ENCODE assay signal across 17 mouse cellular contexts in the genomic region with DNA sequence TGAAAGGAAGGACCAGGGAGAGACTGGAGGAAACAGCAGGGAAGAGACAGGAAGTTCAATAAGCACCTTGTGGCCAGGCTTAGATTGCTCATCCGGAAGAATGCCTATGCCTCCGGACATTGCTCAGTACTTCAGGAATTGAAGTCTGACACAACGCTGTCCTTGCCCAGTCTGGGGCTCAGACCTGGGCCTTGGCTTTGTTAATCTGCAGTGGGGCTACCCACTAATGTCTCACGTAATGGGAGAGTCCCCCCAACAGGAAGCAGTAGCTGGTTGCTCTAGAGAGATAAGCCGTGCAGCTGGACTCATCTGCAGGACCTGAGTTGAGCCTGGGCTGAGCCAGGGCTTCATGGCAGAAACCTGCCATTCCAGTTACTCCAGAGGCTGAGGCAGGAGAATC. TPM values are rescaled to one million over a fixed set of nuclear protein-coding genes. Genes with fewer than 3 reads are reported as not detected.
DNase-seq lines count a peak whose midpoint lies in the region; ATAC-seq and TF ChIP-seq lines count a peak whose summit lies in the region.
"Had no signal": no experiment of that assay in that cellular context is flagged by ENCODE, and none has a peak within 500 bp of the region (broad histone marks: within the 10 kb centered on the region; RNA-seq: fewer than 3 reads in every experiment).

No protein-coding gene starts in this region.

- H3K4me2 ChIP-seq in heart, postnatal 0 days (ENCODE audit: low read depth, low read length) = no peak overlapping the region
- peak overlapping the region; percentile 47 for H3K4me2 ChIP-seq in liver, postnatal 0 days (ENCODE audit: low read depth, low read length)
- H3K4me2 ChIP-seq in hindbrain, embryonic 16.5 days (ENCODE audit: low read length) = no peak overlapping the region
- H3K4me2 ChIP-seq: hindbrain, embryonic 15.5 days; midbrain, embryonic 12.5 days had no signal

- H3K36me3 ChIP-seq in heart, postnatal 0 days (replicated peaks; ENCODE audit: control insufficient read depth, insufficient read depth, low read length) = no peaks in the 10 kb centered on the region
- no peaks in the 10 kb centered on the region for H3K36me3 ChIP-seq in G1E (replicated peaks)
- no peaks in the 10 kb centered on the region for H3K36me3 ChIP-seq in embryonic facial prominence, embryonic 10.5 days (replicated peaks)
- no peaks in the 10 kb centered on the region for H3K36me3 ChIP-seq in liver, postnatal 0 days (replicated peaks; ENCODE audit: insufficient read depth, low read length)
- no peaks in the 10 kb centered on the region for H3K36me3 ChIP-seq in hindbrain, embryonic 16.5 days (ENCODE audit: control insufficient read depth, insufficient read depth, low read length)
- H3K36me3 ChIP-seq: hindbrain, embryonic 15.5 days; midbrain, embryonic 12.5 days had no signal

- H3K9ac ChIP-seq in heart, postnatal 0 days (replicated peaks; ENCODE audit: low read depth, low read length) = no peak overlapping the region
- no peak overlapping the region for H3K9ac ChIP-seq in liver, postnatal 0 days (replicated peaks)
- H3K9ac ChIP-seq in hindbrain, embryonic 16.5 days (ENCODE audit: low read depth, low read length) = no peak overlapping the region
- H3K9ac ChIP-seq: hindbrain, embryonic 15.5 days; midbrain, embryonic 12.5 days had no signal

- no peak for TF ChIP-seq EP300 in heart, postnatal 0 days (IDR thresholded peaks at IDR 0.05; ENCODE audit: low read depth)
- no peak for TF ChIP-seq EP300 in liver, postnatal 0 days (IDR thresholded peaks at IDR 0.05; ENCODE audit: low read depth)

- TF ChIP-seq CTCF in heart, postnatal 0 days (IDR thresholded peaks at IDR 0.05; ENCODE audit: low read depth) = no peak
- TF ChIP-seq CTCF in G1E (IDR thresholded peaks at IDR 0.05; ENCODE audit: low read depth, low read length) = no peak
- 0 out of 2 replicates have a peak, but pooled peaks have one; percentile 7 for TF ChIP-seq CTCF in liver, postnatal 0 days (IDR thresholded peaks at IDR 0.05; ENCODE audit: low read depth)

- no peaks in the 10 kb centered on the region for H3K27me3 ChIP-seq in heart, postnatal 0 days (ENCODE audit: control insufficient read depth, insufficient read depth, low read length)
- H3K27me3 ChIP-seq in G1E (ENCODE audit: insufficient read depth, low read length) = no peaks in the 10 kb centered on the region
- peaks cover 3% of the 10 kb centered on the region; the same call in 1 of the 2 replicates for H3K27me3 ChIP-seq in embryonic facial prominence, embryonic 10.5 days (replicated peaks; ENCODE audit: low read depth, poor library complexity, severe bottlenecking)
- no peaks in the 10 kb centered on the region for H3K27me3 ChIP-seq in liver, postnatal 0 days (ENCODE audit: insufficient read depth, low read length)
- H3K27me3 ChIP-seq in hindbrain, embryonic 16.5 days (replicated peaks; ENCODE audit: control insufficient read depth, insufficient read depth, low read length) = no peaks in the 10 kb centered on the region
- H3K27me3 ChIP-seq: hindbrain, embryonic 15.5 days; midbrain, embryonic 12.5 days had no signal

- H3K27ac ChIP-seq in heart, postnatal 0 days (ENCODE audit: low read depth) = no peak overlapping the region
- H3K27ac ChIP-seq in embryonic facial prominence, embryonic 10.5 days (replicated peaks) = peak overlapping the region; percentile 16; the same call in 1 of the 2 replicates
- H3K27ac ChIP-seq in liver, postnatal 0 days (ENCODE audit: low read depth) = peak overlapping the region; percentile 11; the same call in 1 of the 2 replicates
- H3K27ac ChIP-seq in hindbrain, embryonic 16.5 days (ENCODE audit: low read depth, low read length) = no peak overlapping the region
- H3K27ac ChIP-seq: hindbrain, embryonic 15.5 days; midbrain, embryonic 12.5 days had no signal

- H3K4me1 ChIP-seq in heart, postnatal 0 days (ENCODE audit: control insufficient read depth, insufficient read depth) = no peaks in the 10 kb centered on the region
- peaks cover 32% of the 10 kb centered on the region for H3K4me1 ChIP-seq in G1E (ENCODE audit: insufficient read depth, low read depth, low read length)
- peaks cover 14% of the 10 kb centered on the region for H3K4me1 ChIP-seq in embryonic facial prominence, embryonic 10.5 days
- H3K4me1 ChIP-seq in liver, postnatal 0 days (ENCODE audit: insufficient read depth) = peaks cover 11% of the 10 kb centered on the region
- no peaks in the 10 kb centered on the region for H3K4me1 ChIP-seq in hindbrain, embryonic 16.5 days (ENCODE audit: control insufficient read depth, insufficient read depth, low read depth, low read length)
- H3K4me1 ChIP-seq: hindbrain, embryonic 15.5 days; midbrain, embryonic 12.5 days had no signal

- peak; percentile 49 for ATAC-seq in heart, postnatal 0 days (ENCODE audit: insufficient read depth, low read depth)
- peak; percentile 96 for ATAC-seq in G1E (ENCODE audit: extremely low read depth, insufficient number of reproducible peaks, low FRiP score, poor library complexity, severe bottlenecking)
- peak; percentile 55 for ATAC-seq in liver, postnatal 0 days
- no peak for ATAC-seq in hindbrain, embryonic 16.5 days

- WGBS in heart, postnatal 0 days = 65% methylated on average over 5 of the region's 5 CpGs
- WGBS in embryonic facial prominence, embryonic 10.5 days = 68% methylated on average over 5 of the region's 5 CpGs
- WGBS in liver, postnatal 0 days (ENCODE audit: insufficient replicate concordance) = 25% methylated on average over 5 of the region's 5 CpGs
- WGBS in hindbrain, embryonic 16.5 days = 71% methylated on average over 5 of the region's 5 CpGs

- DNase-seq in heart, postnatal 0 days (ENCODE audit: low spot score) = no peak
- no peak for DNase-seq in heart, postnatal 4 days
- peak; percentile 71 for DNase-seq in G1E (ENCODE audit: low spot score)
- no peak for DNase-seq in embryonic facial prominence, embryonic 10.5 days (ENCODE audit: low spot score)
- no peak for DNase-seq in liver, postnatal 0 days
- no peak for DNase-seq in gastrocnemius, postnatal 25 days
- DNase-seq: cerebellum, adult 18-20 months; gastrocnemius, postnatal 10 days; kidney, adult 9 months; right cerebral cortex, postnatal 14 days had no signal

- no peaks in the 10 kb centered on the region; the same call in 1 of the 2 replicates for H3K9me3 ChIP-seq in heart, postnatal 0 days (replicated peaks; ENCODE audit: control insufficient read depth, low read length)
- H3K9me3 ChIP-seq in G1E (replicated peaks) = peaks cover 11% of the 10 kb centered on the region
- peaks cover 12% of the 10 kb centered on the region; the same call in 1 of the 2 replicates for H3K9me3 ChIP-seq in embryonic facial prominence, embryonic 10.5 days
- H3K9me3 ChIP-seq in liver, postnatal 0 days (ENCODE audit: low read length) = 0 out of 2 replicates have a peak, but pooled peaks cover 4% of the 10 kb centered on the region
- H3K9me3 ChIP-seq in hindbrain, embryonic 16.5 days (ENCODE audit: control insufficient read depth, low read length) = peaks cover 9% of the 10 kb centered on the region
- H3K9me3 ChIP-seq: hindbrain, embryonic 15.5 days had no signal

- H3K4me3 ChIP-seq in heart, postnatal 0 days (ENCODE audit: low read depth, low read length) = no peak overlapping the region
- H3K4me3 ChIP-seq in G1E (ENCODE audit: low read depth, low read length) = peak overlapping the region; percentile 24; the same call in 1 of the 2 replicates
- no peak overlapping the region for H3K4me3 ChIP-seq in embryonic facial prominence, embryonic 10.5 days
- no peak overlapping the region for H3K4me3 ChIP-seq in liver, postnatal 0 days (ENCODE audit: low read depth, low read length)
- H3K4me3 ChIP-seq in hindbrain, embryonic 16.5 days (ENCODE audit: low read length) = no peak overlapping the region
- H3K4me3 ChIP-seq: erythroblast, embryonic 14.5 days; hindbrain, embryonic 15.5 days; midbrain, embryonic 12.5 days had no signal

RNA-seq across cellular contexts. Expression of a gene that starts 31.7 kb away (rescaled TPM):
- not detected in 2 replicates for total RNA-seq in heart, postnatal 0 days (2014; rRNA removed; ENCODE audit: low replicate concordance)
- not detected in 2 replicates for polyA plus RNA-seq in heart, postnatal 0 days (2015; fragmentation: Nextera tagmentation; extraction: Ambion mirVana)
- not detected for total RNA-seq in heart, postnatal 4 days (2021)
- total RNA-seq in G1E (2014; fragmentation: Nextera tagmentation) (not detected in 2 replicates), G1E (2017) (0.05 and 0.12 TPM in 2 replicates)
- polyA plus RNA-seq in G1E (2012) = not detected in 2 replicates
- polyA plus RNA-seq in embryonic facial prominence, embryonic 10.5 days (2016; fragmentation: Nextera tagmentation; extraction: Ambion mirVana) = not detected in 2 replicates
- polyA plus RNA-seq in liver, postnatal 0 days (2015; fragmentation: Nextera tagmentation; extraction: Ambion mirVana) = not detected in 2 replicates
- not detected for total RNA-seq in gastrocnemius, postnatal 25 days (2021)
- polyA plus RNA-seq in hindbrain, embryonic 16.5 days (2015; fragmentation: Nextera tagmentation; extraction: Ambion mirVana) = not detected in 2 replicates
- total RNA-seq: gastrocnemius, postnatal 10 days had no signal
- polyA plus RNA-seq: brain, embryonic 14.5 days; erythroblast, embryonic 14.5 days; hindbrain, embryonic 15.5 days; limb, embryonic 14.5 days; midbrain, embryonic 12.5 days; urinary bladder, adult 2 months had no signal

RNA-seq across cellular contexts. Expression of a gene that starts 35.3 kb away (rescaled TPM):
- not detected in 2 replicates for total RNA-seq in heart, postnatal 0 days (2014; rRNA removed; ENCODE audit: low replicate concordance)
- 1.2 and 1.3 TPM in 2 replicates for polyA plus RNA-seq in heart, postnatal 0 days (2015; fragmentation: Nextera tagmentation; extraction: Ambion mirVana)
- 1 to 10 TPM; 1.7 to 1.8 TPM for total RNA-seq in heart, postnatal 4 days (2021)
- not detected in 2 replicates for total RNA-seq in G1E (2014; fragmentation: Nextera tagmentation)
- 0.11 TPM in 1 of 2 replicates, not detected in the other for total RNA-seq in G1E (2017)
- 0.09 TPM in 1 of 2 replicates, not detected in the other for polyA plus RNA-seq in G1E (2012)
- polyA plus RNA-seq in embryonic facial prominence, embryonic 10.5 days (2016; fragmentation: Nextera tagmentation; extraction: Ambion mirVana) = 7.1 and 9.8 TPM in 2 replicates
- 1.6 and 2.2 TPM in 2 replicates for polyA plus RNA-seq in liver, postnatal 0 days (2015; fragmentation: Nextera tagmentation; extraction: Ambion mirVana)
- total RNA-seq in gastrocnemius, postnatal 25 days (2021) = under 1 TPM in 1 of 2 experiments, not detected in 1; 0.43 TPM
- polyA plus RNA-seq in hindbrain, embryonic 16.5 days (2015; fragmentation: Nextera tagmentation; extraction: Ambion mirVana) = 2.5 and 3.9 TPM in 2 replicates

Comparison
In these comparisons a context has a peak if more than half of its experiments do, and no peak if none do; other contexts are left out.
1. H3K27ac ChIP-seq: peak in embryonic facial prominence, embryonic 10.5 days (single experiment) and liver, postnatal 0 days (single experiment); none in heart, postnatal 0 days (single experiment) and hindbrain, embryonic 16.5 days (single experiment).